Mouse (Mus musculus): ENCODE measurements around the gene Ptch2. TPM values are rescaled to one million over a fixed set of nuclear protein-coding genes. Genes with fewer than 3 reads are reported as not detected.

Ptch2 gene
- 5.0 and 8.7 TPM in 2 replicates for polyA plus RNA-seq (2015; fragmentation: Nextera tagmentation; extraction: Ambion mirVana)

DNA sequence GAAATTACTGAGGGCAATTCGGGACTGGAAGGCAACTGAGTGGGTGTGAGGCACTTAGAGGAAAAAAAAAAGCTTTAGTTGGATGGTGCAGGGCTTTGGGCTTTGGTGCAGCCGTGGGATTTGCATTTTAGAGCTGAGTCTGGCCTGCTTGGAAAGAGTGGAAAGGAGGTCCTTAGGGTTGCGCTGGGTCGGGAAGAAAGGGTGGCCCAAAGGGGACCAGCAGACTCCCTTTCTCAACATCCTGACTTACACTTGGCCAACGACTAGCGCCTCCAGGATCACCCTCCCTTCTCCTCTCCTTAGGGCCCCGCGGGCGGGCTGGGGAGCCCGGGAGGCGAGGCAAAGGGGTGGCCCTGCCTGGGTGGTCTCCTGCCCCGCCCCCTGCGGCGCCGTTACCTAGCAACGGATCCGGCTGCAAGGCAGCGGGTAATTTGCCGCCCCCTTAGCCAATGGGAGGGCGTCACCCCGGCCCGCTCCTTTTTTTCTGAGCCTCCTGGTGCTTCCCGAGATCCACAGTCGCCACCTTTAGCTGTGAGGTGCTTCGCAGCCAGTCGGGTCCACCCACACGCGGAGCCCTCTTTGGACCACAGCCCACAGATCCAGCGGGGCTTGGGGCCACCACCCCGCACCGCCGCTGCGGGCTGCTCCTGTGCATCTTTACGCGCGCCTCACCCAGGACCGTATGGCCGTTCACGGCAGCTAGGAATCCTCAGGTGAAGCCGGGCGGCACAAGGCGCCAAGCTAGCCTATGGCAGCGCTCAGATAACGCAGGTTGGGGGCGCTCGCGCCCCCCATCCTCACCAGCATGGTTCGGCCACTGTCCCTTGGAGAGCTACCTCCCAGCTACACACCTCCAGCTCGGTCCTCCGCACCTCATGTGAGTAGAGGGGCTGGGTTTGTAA lies at the start of gene Ptch2:
Ptch2 (plus strand) TSS at position 525 of the 902 bp plus-strand sequence.

GRCm38 (mm10) chr4:117125348-117125909 lies 29.6 kb downstream of the Ptch2 start, which contains the start of gene Btbd19:
Btbd19 (minus strand) TSS chr4:117125725.

GRCm38 (mm10) chr4:117126675-117127290 lies 30.9 kb downstream of the Ptch2 start, which contains the start of gene Tctex1d4:
Tctex1d4 (plus strand) TSS chr4:117126794.

GRCm38 (mm10) chr4:117133817-117134600 lies 38.1 kb downstream of the Ptch2 start, which contains the start of gene Plk3:
Plk3 (minus strand) TSS chr4:117133963.

DNA sequence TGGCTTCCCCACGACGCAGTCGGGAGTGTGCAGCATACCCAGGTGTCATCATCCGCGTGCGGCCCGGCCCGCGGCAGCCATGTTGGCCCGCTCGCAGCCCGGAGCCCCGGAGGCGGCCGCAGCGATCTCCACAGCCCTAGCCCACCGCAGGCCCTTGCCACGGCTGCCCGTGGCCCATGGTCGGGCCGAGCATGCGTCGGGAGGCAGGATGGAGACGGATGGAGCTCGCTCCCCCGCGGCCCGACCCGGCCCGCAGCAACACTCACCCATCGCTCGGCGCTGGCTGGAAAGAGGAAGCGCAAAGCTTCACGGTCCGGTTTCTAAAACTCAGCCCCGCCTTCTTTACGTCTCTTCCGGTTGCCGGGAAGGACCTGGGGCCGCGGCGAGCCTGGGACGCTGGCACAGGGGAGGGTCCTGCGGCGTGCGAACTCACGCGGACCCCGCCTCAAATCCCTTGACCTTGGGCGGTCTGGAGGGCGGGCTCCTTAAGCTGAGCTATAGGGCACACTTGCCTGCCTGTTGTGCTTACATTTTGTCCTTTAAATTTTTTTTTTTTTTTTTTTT lies 60.0 kb downstream of the Ptch2 start, which contains the start of gene Rps8:
Rps8 (minus strand) TSS at position 452 of the 564 bp plus-strand sequence.

Small RNAs within 50 kb of the gene (microRNA-seq; reads per million reads assigned to microRNA genes)
- gene Gm22398 (ENCODE audit: borderline replicate concordance, insufficient number of aligned reads), result not detected

Other genes starting within 250 kb of the Ptch2 start
- gene Zswim5, start 218.7 kb upstream of the Ptch2 start, polyA plus RNA-seq (2015; fragmentation: Nextera tagmentation; extraction: Ambion mirVana), result 0.68 and 0.88 TPM in 2 replicates
- gene Urod, start 101.7 kb upstream of the Ptch2 start, polyA plus RNA-seq (2015; fragmentation: Nextera tagmentation; extraction: Ambion mirVana), result 141 and 167 TPM in 2 replicates
- gene Hectd3, start 100.8 kb upstream of the Ptch2 start, polyA plus RNA-seq (2015; fragmentation: Nextera tagmentation; extraction: Ambion mirVana), result 8.5 and 10.9 TPM in 2 replicates
- 30.3 and 40.1 TPM in 2 replicates for gene Eif2b3, start 76.7 kb upstream of the Ptch2 start, polyA plus RNA-seq (2015; fragmentation: Nextera tagmentation; extraction: Ambion mirVana)
- 4.0 and 4.5 TPM in 2 replicates for gene Btbd19, start 29.6 kb downstream of the Ptch2 start, polyA plus RNA-seq (2015; fragmentation: Nextera tagmentation; extraction: Ambion mirVana)
- not detected in 2 replicates for gene Tctex1d4, start 30.7 kb downstream of the Ptch2 start, polyA plus RNA-seq (2015; fragmentation: Nextera tagmentation; extraction: Ambion mirVana)
- 3.9 and 4.4 TPM in 2 replicates for gene Plk3, start 37.9 kb downstream of the Ptch2 start, polyA plus RNA-seq (2015; fragmentation: Nextera tagmentation; extraction: Ambion mirVana)
- gene Rps8, start 60.2 kb downstream of the Ptch2 start, polyA plus RNA-seq (2015; fragmentation: Nextera tagmentation; extraction: Ambion mirVana), result 683 and 836 TPM in 2 replicates
- gene Kif2c, start 86.6 kb downstream of the Ptch2 start, polyA plus RNA-seq (2015; fragmentation: Nextera tagmentation; extraction: Ambion mirVana), result 9.8 and 11.7 TPM in 2 replicates
- 51.8 and 102 TPM in 2 replicates for gene Tmem53, start 155.9 kb downstream of the Ptch2 start, polyA plus RNA-seq (2015; fragmentation: Nextera tagmentation; extraction: Ambion mirVana)
- 1.7 and 1.8 TPM in 2 replicates for gene Armh1, start 156.1 kb downstream of the Ptch2 start, polyA plus RNA-seq (2015; fragmentation: Nextera tagmentation; extraction: Ambion mirVana)

Measured in adrenal gland, postnatal 0 days (tissue).